Mouse (Mus musculus): Measurements from ENCODE around the gene Kri1. TPM values are rescaled to one million over a fixed set of nuclear protein-coding genes. Genes with fewer than 3 reads are reported as not detected.
"Not testable (repeated sequence)": the region's sequence is repeated elsewhere in the genome, so short reads cannot be mapped to it uniquely, and the experiment has no call there.

Kri1 gene
- polyA plus RNA-seq, 1 experiment from 2014 or later, result 20.1 TPM

DNA sequence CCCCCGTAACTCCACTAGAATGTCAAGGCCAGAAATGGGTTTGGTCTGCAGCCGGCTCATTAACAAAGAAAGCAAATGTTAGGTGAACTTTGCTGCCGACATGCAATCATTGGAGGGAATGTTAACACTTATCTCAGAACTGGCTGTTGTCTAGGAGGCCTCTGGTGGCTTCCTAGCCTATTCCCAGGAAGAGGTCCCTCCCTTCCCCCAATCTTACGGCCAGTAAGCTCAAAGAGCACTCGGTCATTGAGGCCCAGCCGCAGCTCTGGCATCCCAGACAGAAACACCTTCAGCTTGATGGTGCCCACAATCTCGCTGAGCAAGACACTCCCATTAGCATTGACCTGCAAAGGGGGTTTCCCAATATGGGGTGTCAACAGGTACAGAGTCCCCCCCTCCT is 17.3 kb upstream of the Kri1 start:
- Histone ChIP-seq H3K9me3 (ENCODE audit: control insufficient read depth, low read length) (0 out of 2 replicates have a peak, but pooled peaks cover 2% of the 10 kb centered on the region), H3K9ac (replicated peaks; ENCODE audit: low read depth, low read length) (no peak overlapping the region), H3K4me1 (replicated peaks; ENCODE audit: control insufficient read depth, insufficient read depth, low read length) (no peaks in the 10 kb centered on the region), H3K36me3 (ENCODE audit: control insufficient read depth, insufficient read depth) (no peaks in the 10 kb centered on the region), H3K4me2 (ENCODE audit: low read length) (no peak overlapping the region), H3K27me3 (replicated peaks; ENCODE audit: control insufficient read depth, insufficient read depth, low read length) (no peaks in the 10 kb centered on the region), H3K4me3 (replicated peaks; ENCODE audit: low read length) (no peak overlapping the region), H3K27ac (ENCODE audit: low read length) (no peak overlapping the region)
- WGBS, result 91% methylated on average over 7 of the region's 7 CpGs
- no peak for ATAC-seq

DNA sequence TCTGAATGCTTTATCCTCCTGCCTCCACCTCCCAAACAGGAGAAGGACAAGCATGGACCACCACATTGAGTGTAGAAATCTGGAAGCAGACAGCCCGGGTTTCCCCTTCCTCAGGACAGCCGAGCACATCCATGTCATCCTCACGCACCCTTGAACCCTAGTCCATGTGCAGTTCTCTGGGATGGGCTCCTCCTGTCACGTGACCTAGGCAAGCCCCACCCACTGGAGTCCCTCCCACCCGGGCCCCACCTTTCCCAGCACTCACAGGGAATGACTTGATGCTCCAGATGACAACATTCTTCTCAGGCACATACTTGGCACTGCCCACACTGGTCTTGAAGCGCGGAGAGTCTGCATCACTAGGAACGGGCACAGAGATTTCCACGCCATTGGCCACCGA is 11.2 kb upstream of the Kri1 start:
- ATAC-seq, result no peak
- H3K9me3 ChIP-seq (ENCODE audit: control insufficient read depth, low read length), result 0 out of 2 replicates have a peak, but pooled peaks cover 2% of the 10 kb centered on the region
- H3K4me2 ChIP-seq (ENCODE audit: low read length), result no peak overlapping the region
- WGBS, result 81% methylated on average over 10 of the region's 10 CpGs
- H3K4me1 ChIP-seq (replicated peaks; ENCODE audit: control insufficient read depth, insufficient read depth, low read length), result no peaks in the 10 kb centered on the region
- H3K4me3 ChIP-seq (replicated peaks; ENCODE audit: low read length), result no peak overlapping the region
- no peaks in the 10 kb centered on the region for H3K27me3 ChIP-seq (replicated peaks; ENCODE audit: control insufficient read depth, insufficient read depth, low read length)
- H3K27ac ChIP-seq (ENCODE audit: low read length), result no peak overlapping the region
- H3K9ac ChIP-seq (replicated peaks; ENCODE audit: low read depth, low read length), result no peak overlapping the region
- H3K36me3 ChIP-seq (ENCODE audit: control insufficient read depth, insufficient read depth), result no peaks in the 10 kb centered on the region

- Histone ChIP-seq H3K9ac (replicated peaks; ENCODE audit: low read depth, low read length) (no peak overlapping the region), H3K4me1 (replicated peaks; ENCODE audit: control insufficient read depth, insufficient read depth, low read length) (peaks cover 19% of the 10 kb centered on the region), H3K27me3 (replicated peaks; ENCODE audit: control insufficient read depth, insufficient read depth, low read length) (no peaks in the 10 kb centered on the region), H3K4me3 (replicated peaks; ENCODE audit: low read length) (no peak overlapping the region), H3K9me3 (ENCODE audit: control insufficient read depth, low read length) (no peaks in the 10 kb centered on the region), H3K36me3 (ENCODE audit: control insufficient read depth, insufficient read depth) (no peaks in the 10 kb centered on the region), H3K4me2 (ENCODE audit: low read length) (no peak overlapping the region), H3K27ac (ENCODE audit: low read length) (no peak overlapping the region)
- WGBS, result 89% methylated on average over 3 of the region's 3 CpGs
- no peak for ATAC-seq
These were observed 4.5 kb upstream of the Kri1 start for GRCm38 (mm10) chr9:21292271-21292670.

- not testable (repeated sequence) for H3K27me3 ChIP-seq (replicated peaks; ENCODE audit: control insufficient read depth, insufficient read depth, low read length); H3K9ac ChIP-seq (replicated peaks; ENCODE audit: low read depth, low read length); H3K9me3 ChIP-seq (ENCODE audit: control insufficient read depth, low read length); H3K36me3 ChIP-seq (ENCODE audit: control insufficient read depth, insufficient read depth); ATAC-seq
- Histone ChIP-seq H3K4me3 (replicated peaks; ENCODE audit: low read length) (peak overlapping the region; percentile 80), H3K4me2 (ENCODE audit: low read length) (peak overlapping the region; percentile 66), H3K27ac (ENCODE audit: low read length) (peak overlapping the region; percentile 67), H3K4me1 (replicated peaks; ENCODE audit: control insufficient read depth, insufficient read depth, low read length) (peaks cover 23% of the 10 kb centered on the region)
- 15% methylated on average over 7 of the region's 7 CpGs for WGBS
These were observed 4.1 kb upstream of the Kri1 start for GRCm38 (mm10) chr9:21291868-21292267.

GRCm38 (mm10) chr9:21291022-21291787 is 3.4 kb upstream of the Kri1 start, which contains the start of gene Cdkn2d:
Gene Cdkn2d (minus strand): TSS chr9:21291407.
- H3K4me1 ChIP-seq (replicated peaks; ENCODE audit: control insufficient read depth, insufficient read depth, low read length), result peaks cover 30% of the 10 kb centered on the region
- peak within 1 kb of the TSS; percentile 80 for H3K4me3 ChIP-seq (replicated peaks; ENCODE audit: low read length)
- H3K9ac ChIP-seq (replicated peaks; ENCODE audit: low read depth, low read length), result peak within 1 kb of the TSS; percentile 65
- ATAC-seq, result peak; percentile 94
- peak within 1 kb of the TSS; percentile 67 for H3K27ac ChIP-seq (ENCODE audit: low read length)
- H3K27me3 ChIP-seq (replicated peaks; ENCODE audit: control insufficient read depth, insufficient read depth, low read length), result no peaks in the 10 kb centered on the region
- no peaks in the 10 kb centered on the region for H3K36me3 ChIP-seq (ENCODE audit: control insufficient read depth, insufficient read depth)
- peak within 1 kb of the TSS; percentile 66 for H3K4me2 ChIP-seq (ENCODE audit: low read length)
- whole genome bisulfite sequencing, result under 1% methylated on average over 48 of the region's 51 CpGs
- no peaks in the 10 kb centered on the region for H3K9me3 ChIP-seq (ENCODE audit: control insufficient read depth, low read length)

GRCm38 (mm10) chr9:21290589-21290988 is 2.8 kb upstream of the Kri1 start:
- WGBS, result 1% methylated on average over 20 of the region's 20 CpGs
- Histone ChIP-seq H3K4me2 (ENCODE audit: low read length) (peak overlapping the region; percentile 66), H3K9ac (replicated peaks; ENCODE audit: low read depth, low read length) (peak overlapping the region; percentile 65), H3K4me3 (replicated peaks; ENCODE audit: low read length) (peak overlapping the region; percentile 80), H3K36me3 (ENCODE audit: control insufficient read depth, insufficient read depth) (no peaks in the 10 kb centered on the region), H3K27me3 (replicated peaks; ENCODE audit: control insufficient read depth, insufficient read depth, low read length) (no peaks in the 10 kb centered on the region), H3K27ac (ENCODE audit: low read length) (peak overlapping the region; percentile 56), H3K9me3 (ENCODE audit: control insufficient read depth, low read length) (no peaks in the 10 kb centered on the region), H3K4me1 (replicated peaks; ENCODE audit: control insufficient read depth, insufficient read depth, low read length) (peaks cover 30% of the 10 kb centered on the region)
- ATAC-seq, result no peak

GRCm38 (mm10) chr9:21289337-21289671 is 1.5 kb upstream of the Kri1 start:
- H3K4me2 ChIP-seq (ENCODE audit: low read length), result peak overlapping the region; percentile 66; the same call in 1 of the 2 replicates
- H3K36me3 ChIP-seq (ENCODE audit: control insufficient read depth, insufficient read depth), result no peaks in the 10 kb centered on the region; the same call in 1 of the 2 replicates
- H3K9ac ChIP-seq (replicated peaks; ENCODE audit: low read depth, low read length), result no peak overlapping the region
- peaks cover 30% of the 10 kb centered on the region for H3K4me1 ChIP-seq (replicated peaks; ENCODE audit: control insufficient read depth, insufficient read depth, low read length)
- H3K9me3 ChIP-seq (ENCODE audit: control insufficient read depth, low read length), result no peaks in the 10 kb centered on the region
- WGBS, result 92% methylated on average over 2 of the region's 2 CpGs
- no peak for ATAC-seq
- no peak overlapping the region for H3K4me3 ChIP-seq (replicated peaks; ENCODE audit: low read length)
- no peak overlapping the region for H3K27ac ChIP-seq (ENCODE audit: low read length)
- no peaks in the 10 kb centered on the region for H3K27me3 ChIP-seq (replicated peaks; ENCODE audit: control insufficient read depth, insufficient read depth, low read length)

GRCm38 (mm10) chr9:21288404-21289336 is 901 bp upstream of the Kri1 start:
- ATAC-seq, result no peak
- no peaks in the 10 kb centered on the region for H3K27me3 ChIP-seq (replicated peaks; ENCODE audit: control insufficient read depth, insufficient read depth, low read length)
- peak overlapping the region; percentile 81 for H3K27ac ChIP-seq (ENCODE audit: low read length)
- H3K9ac ChIP-seq (replicated peaks; ENCODE audit: low read depth, low read length), result peak overlapping the region; percentile 56
- H3K4me1 ChIP-seq (replicated peaks; ENCODE audit: control insufficient read depth, insufficient read depth, low read length), result peaks cover 30% of the 10 kb centered on the region
- H3K9me3 ChIP-seq (ENCODE audit: control insufficient read depth, low read length), result no peaks in the 10 kb centered on the region
- 79% methylated on average over 13 of the region's 13 CpGs for WGBS
- peak overlapping the region; percentile 61 for H3K4me2 ChIP-seq (ENCODE audit: low read length)
- peaks cover 3% of the 10 kb centered on the region for H3K36me3 ChIP-seq (ENCODE audit: control insufficient read depth, insufficient read depth)
- peak overlapping the region; percentile 68 for H3K4me3 ChIP-seq (replicated peaks; ENCODE audit: low read length)

DNA sequence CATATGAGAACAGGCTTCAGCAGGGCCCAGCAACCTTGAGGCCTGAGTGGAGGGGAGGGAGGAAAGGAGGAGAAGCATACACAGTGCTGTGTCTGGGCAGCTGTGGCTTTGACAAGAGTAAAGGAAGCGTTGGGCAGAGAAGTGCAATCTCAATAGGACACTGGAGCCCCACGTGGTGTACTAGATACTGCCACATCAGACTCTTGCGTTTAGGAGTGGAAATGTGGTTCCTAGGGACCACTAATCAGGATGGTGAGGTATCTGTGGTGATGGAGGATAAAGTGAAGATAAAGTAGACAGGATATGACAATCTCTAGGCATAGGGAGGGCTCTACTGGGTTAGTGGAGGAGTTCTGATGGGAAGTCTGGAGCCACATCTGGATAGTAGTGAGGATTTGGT is 1.0 kb downstream of the Kri1 start:
- peaks cover 5% of the 10 kb centered on the region for H3K36me3 ChIP-seq (ENCODE audit: control insufficient read depth, insufficient read depth)
- no peaks in the 10 kb centered on the region for H3K27me3 ChIP-seq (replicated peaks; ENCODE audit: control insufficient read depth, insufficient read depth, low read length)
- no peak overlapping the region for H3K27ac ChIP-seq (ENCODE audit: low read length)
- WGBS, result 63% methylated on average over 3 of the region's 3 CpGs
- no peak for ATAC-seq
- peaks cover 30% of the 10 kb centered on the region for H3K4me1 ChIP-seq (replicated peaks; ENCODE audit: control insufficient read depth, insufficient read depth, low read length)
- peak overlapping the region; percentile 68; the same call in 1 of the 2 replicates for H3K9ac ChIP-seq (replicated peaks; ENCODE audit: low read depth, low read length)
- peak overlapping the region; percentile 68 for H3K4me3 ChIP-seq (replicated peaks; ENCODE audit: low read length)
- H3K4me2 ChIP-seq (ENCODE audit: low read length), result peak overlapping the region; percentile 75
- no peaks in the 10 kb centered on the region for H3K9me3 ChIP-seq (ENCODE audit: control insufficient read depth, low read length)

Data from forebrain, embryonic 16.5 days (tissue).